Mouse (Mus musculus): Measurements from ENCODE around the gene Dpp4. TPM values are rescaled to one million over a fixed set of nuclear protein-coding genes. Genes with fewer than 3 reads are reported as not detected.

Gene Dpp4
- polyA plus RNA-seq, 1 experiment from 2014 or later, result 4.5 TPM

- Histone ChIP-seq H3K9ac (no peak overlapping the region), H3K4me1 (replicated peaks) (no peaks in the 10 kb centered on the region), H3K9me3 (replicated peaks) (no peaks in the 10 kb centered on the region), H3K4me3 (replicated peaks) (no peak overlapping the region), H3K27ac (replicated peaks) (no peak overlapping the region), H3K27me3 (no peaks in the 10 kb centered on the region), H3K36me3 (replicated peaks) (no peaks in the 10 kb centered on the region), H3K4me2 (no peak overlapping the region)
- ATAC-seq (ENCODE audit: insufficient read depth), result no peak
- WGBS (ENCODE audit: insufficient replicate concordance), result 37% methylated on average over 4 of the region's 4 CpGs
These were observed 124.5 kb downstream of the Dpp4 start for GRCm38 (mm10) chr2:62287532-62287931.

- Histone ChIP-seq H3K27me3 (no peaks in the 10 kb centered on the region), H3K4me1 (replicated peaks) (no peaks in the 10 kb centered on the region), H3K27ac (replicated peaks) (no peak overlapping the region), H3K9ac (no peak overlapping the region), H3K9me3 (replicated peaks) (no peaks in the 10 kb centered on the region), H3K36me3 (replicated peaks) (no peaks in the 10 kb centered on the region), H3K4me2 (no peak overlapping the region), H3K4me3 (replicated peaks) (no peak overlapping the region)
- no peak for ATAC-seq (ENCODE audit: insufficient read depth)
- under 1% methylated on average over 2 of the region's 2 CpGs for WGBS (ENCODE audit: insufficient replicate concordance)
These were observed 126.2 kb downstream of the Dpp4 start for GRCm38 (mm10) chr2:62285847-62286246.

DNA sequence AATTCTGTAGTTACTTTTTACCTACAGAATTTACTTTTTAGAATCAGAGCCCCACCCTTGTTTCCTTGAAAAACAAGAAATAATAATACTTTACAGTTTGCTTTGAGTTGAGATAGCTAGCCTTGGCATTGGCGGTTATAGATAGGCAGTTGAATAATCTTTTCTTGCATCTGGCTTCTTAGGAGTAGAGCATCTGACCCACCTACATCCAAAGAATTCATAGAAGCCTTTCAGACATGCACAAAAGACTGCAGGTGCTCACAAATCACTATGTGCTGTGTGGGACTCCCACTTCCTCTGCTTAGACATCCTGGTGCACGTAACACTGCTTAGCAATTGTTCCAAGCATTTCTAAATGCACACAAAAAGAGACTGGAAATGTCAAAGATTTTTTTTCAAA lies 127.0 kb downstream of the Dpp4 start:
- H3K4me3 ChIP-seq (replicated peaks), result no peak overlapping the region
- no peak overlapping the region for H3K9ac ChIP-seq
- no peaks in the 10 kb centered on the region for H3K4me1 ChIP-seq (replicated peaks)
- 34% methylated on average over 2 of the region's 2 CpGs for WGBS (ENCODE audit: insufficient replicate concordance)
- no peak overlapping the region for H3K27ac ChIP-seq (replicated peaks)
- no peaks in the 10 kb centered on the region for H3K36me3 ChIP-seq (replicated peaks)
- no peaks in the 10 kb centered on the region for H3K9me3 ChIP-seq (replicated peaks)
- no peaks in the 10 kb centered on the region for H3K27me3 ChIP-seq
- no peak overlapping the region for H3K4me2 ChIP-seq
- no peak for ATAC-seq (ENCODE audit: insufficient read depth)

Other genes with a start within 250 kb of the Dpp4 start
- not detected in 2 replicates for gene Gcg, start 71.4 kb upstream of the Dpp4 start, polyA plus RNA-seq (2015; fragmentation: Nextera tagmentation; extraction: Ambion mirVana)
- 0.54 and 0.66 TPM in 2 replicates for gene Fap, start 161.8 kb upstream of the Dpp4 start, polyA plus RNA-seq (2015; fragmentation: Nextera tagmentation; extraction: Ambion mirVana)
- gene Ifih1, start 234.0 kb upstream of the Dpp4 start, polyA plus RNA-seq (2015; fragmentation: Nextera tagmentation; extraction: Ambion mirVana), result 3.3 and 4.8 TPM in 2 replicates

Data from liver, embryonic 15.5 days (tissue).